Comparison of ENCODE assay signal across 8 mouse cellular contexts in genomic region chr8:124948733-124949111, GRCm38 (mm10). TPM values are rescaled to one million over a fixed set of nuclear protein-coding genes. Genes with fewer than 3 reads are reported as not detected.
DNase-seq lines count a peak whose midpoint lies in the region; ATAC-seq and TF ChIP-seq lines count a peak whose summit lies in the region.

No protein-coding gene starts in this region.

- ATAC-seq in frontal cortex, adult (ENCODE audit: low TSS enrichment) = peak; percentile 46
- ATAC-seq in heart, embryonic 15.5 days (replicated peaks; ENCODE audit: insufficient number of reproducible peaks, insufficient read depth, low FRiP score, low read depth) = peak; percentile 29; the same call in 1 of the 2 replicates
- peak; percentile 24 for ATAC-seq in liver, embryonic 14.5 days (ENCODE audit: insufficient read depth)

- no peaks in the 10 kb centered on the region for H3K27me3 ChIP-seq in thymus, adult 2 months (ENCODE audit: control insufficient read depth, insufficient read depth, low read length)
- no peaks in the 10 kb centered on the region for H3K27me3 ChIP-seq in heart, embryonic 15.5 days
- peaks cover 8% of the 10 kb centered on the region for H3K27me3 ChIP-seq in liver, embryonic 14.5 days (ENCODE audit: control insufficient read depth, insufficient read depth, low read length)

- peak overlapping the region; percentile 66 for H3K4me2 ChIP-seq in heart, embryonic 15.5 days
- peak overlapping the region; percentile 72 for H3K4me2 ChIP-seq in liver, embryonic 14.5 days (ENCODE audit: low read depth)

- H3K4me1 ChIP-seq in thymus, adult 2 months (replicated peaks; ENCODE audit: control insufficient read depth, insufficient read depth, low read length) = peaks cover 30% of the 10 kb centered on the region
- peaks cover 38% of the 10 kb centered on the region for H3K4me1 ChIP-seq in heart, embryonic 15.5 days (replicated peaks)
- H3K4me1 ChIP-seq in liver, embryonic 14.5 days (replicated peaks; ENCODE audit: control insufficient read depth in 2 of 2, insufficient read depth in 2 of 2, low read length in 1 of 2) = peaks cover 0 to 16% of the 10 kb centered on the region in 2 experiments; a peak in 2 of 4 replicates

- TF ChIP-seq EP300 in liver, embryonic 14.5 days (IDR thresholded peaks at IDR 0.05; ENCODE audit: low read depth) = no peak

- DNase-seq in frontal cortex, postnatal 10 days (ENCODE audit: low spot score in 2 of 2) = no peak
- peak; percentile 28 for DNase-seq in thymus, adult 2 months
- DNase-seq in thymus, adult 18-20 months = no peak
- DNase-seq in liver, embryonic 14.5 days (ENCODE audit: low read depth in 3 of 3, low spot score in 3 of 3) = no peak
- peak; percentile 68 for DNase-seq in retina, postnatal 1 day
- no peak for DNase-seq in adrenal gland, postnatal 4 days (ENCODE audit: low spot score in 2 of 2)

- 11% methylated on average over 62 of the region's 62 CpGs for WGBS in thymus, adult 2 months
- 0% methylated on average over 18 of the region's 62 CpGs for WGBS in heart, embryonic 15.5 days
- WGBS in liver, embryonic 14.5 days (ENCODE audit: insufficient replicate concordance) = under 1% methylated on average over 47 of the region's 62 CpGs

- no peaks in the 10 kb centered on the region for H3K36me3 ChIP-seq in thymus, adult 2 months (ENCODE audit: control insufficient read depth, insufficient read depth, low read length)
- no peaks in the 10 kb centered on the region for H3K36me3 ChIP-seq in heart, embryonic 15.5 days
- no peaks in the 10 kb centered on the region for H3K36me3 ChIP-seq in liver, embryonic 14.5 days (replicated peaks; ENCODE audit: control insufficient read depth, insufficient read depth, low read depth)

- TF ChIP-seq POLR2A in thymus, adult 2 months (IDR thresholded peaks at IDR 0.05; ENCODE audit: control insufficient read depth, extremely low read depth, insufficient read depth, low read length, poor library complexity) = no peak

- peak overlapping the region; percentile 88 for H3K4me3 ChIP-seq in thymus, adult 2 months (ENCODE audit: control insufficient read depth, insufficient read depth, low read length)
- peak overlapping the region; percentile 91 for H3K4me3 ChIP-seq in heart, embryonic 15.5 days
- peak overlapping the region; percentile 73 to 74 for H3K4me3 ChIP-seq in liver, embryonic 14.5 days (ENCODE audit: insufficient read depth in 1 of 2, low read depth in 2 of 2, low read length in 2 of 2)

- H3K27ac ChIP-seq in thymus, adult 2 months (ENCODE audit: control insufficient read depth, insufficient read depth, low read length) = peak overlapping the region; percentile 13; the same call in 1 of the 2 replicates
- H3K27ac ChIP-seq in heart, embryonic 15.5 days = peak overlapping the region; percentile 98
- H3K27ac ChIP-seq in liver, embryonic 14.5 days = no peak overlapping the region

- H3K9me3 ChIP-seq in heart, embryonic 15.5 days (replicated peaks) = no peaks in the 10 kb centered on the region
- H3K9me3 ChIP-seq in liver, embryonic 14.5 days (ENCODE audit: control insufficient read depth, low read length) = no peaks in the 10 kb centered on the region

- peak overlapping the region; percentile 97 for H3K9ac ChIP-seq in heart, embryonic 15.5 days
- H3K9ac ChIP-seq in liver, embryonic 14.5 days (replicated peaks) = peak overlapping the region; percentile 77

- no peak for TF ChIP-seq CTCF in thymus, adult 2 months (IDR thresholded peaks at IDR 0.05; ENCODE audit: borderline replicate concordance, control insufficient read depth, extremely low read depth, insufficient read depth, low read length, poor library complexity)
- no peak for TF ChIP-seq CTCF in liver, embryonic 14.5 days (IDR thresholded peaks at IDR 0.05; ENCODE audit: low read depth)

RNA-seq across cellular contexts. Expression of gene Egln1, which starts 0.4 kb away (rescaled TPM):
- polyA plus RNA-seq in thymus, adult 2 months (2012; rRNA removed) = 40.5 and 43.1 TPM in 2 replicates
- polyA plus RNA-seq in heart, embryonic 15.5 days (2015; fragmentation: Nextera tagmentation; extraction: Ambion mirVana) = 16.7 and 18.4 TPM in 2 replicates
- 4.2 and 5.5 TPM in 2 replicates for polyA plus RNA-seq in liver, embryonic 14.5 days (2012; rRNA removed)
- 3.3 and 3.9 TPM in 2 replicates for polyA plus RNA-seq in liver, embryonic 14.5 days (2014; fragmentation: Nextera tagmentation; extraction: Ambion mirVana)
- total RNA-seq in adrenal gland, postnatal 4 days (2021) = 10 to 100 TPM; 45.2 to 47.4 TPM

RNA-seq across cellular contexts. Expression of gene Sprtn, which starts 51.0 kb away (rescaled TPM):
- polyA plus RNA-seq in thymus, adult 2 months (2012; rRNA removed) = 26.8 and 27.6 TPM in 2 replicates
- polyA plus RNA-seq in heart, embryonic 15.5 days (2015; fragmentation: Nextera tagmentation; extraction: Ambion mirVana) = 7.2 and 9.6 TPM in 2 replicates
- 4.8 and 7.0 TPM in 2 replicates for polyA plus RNA-seq in liver, embryonic 14.5 days (2012; rRNA removed)
- 4.9 and 5.0 TPM in 2 replicates for polyA plus RNA-seq in liver, embryonic 14.5 days (2014; fragmentation: Nextera tagmentation; extraction: Ambion mirVana)
- total RNA-seq in adrenal gland, postnatal 4 days (2021) = 10 to 100 TPM; 26.1 to 28.0 TPM

RNA-seq across cellular contexts. Expression of gene Exoc8, which starts 51.2 kb away (rescaled TPM):
- polyA plus RNA-seq in thymus, adult 2 months (2012; rRNA removed) = 12.0 and 15.2 TPM in 2 replicates
- polyA plus RNA-seq in heart, embryonic 15.5 days (2015; fragmentation: Nextera tagmentation; extraction: Ambion mirVana) = 6.5 and 7.6 TPM in 2 replicates
- polyA plus RNA-seq in liver, embryonic 14.5 days (2012; rRNA removed) = 2.6 and 3.7 TPM in 2 replicates
- polyA plus RNA-seq in liver, embryonic 14.5 days (2014; fragmentation: Nextera tagmentation; extraction: Ambion mirVana) = 2.4 and 2.6 TPM in 2 replicates
- 10 to 100 TPM; 17.1 to 19.8 TPM for total RNA-seq in adrenal gland, postnatal 4 days (2021)

Comparison
In these comparisons a context has a peak if more than half of its experiments do, and no peak if none do; other contexts are left out.
1. DNase-seq: peak in thymus, adult 2 months (single experiment) and retina, postnatal 1 day (single experiment); none in frontal cortex, postnatal 10 days (0 of 2), thymus, adult 18-20 months (0 of 2), liver, embryonic 14.5 days (0 of 3) and adrenal gland, postnatal 4 days (0 of 2).
2. Peak in every context shown above with its lines, with median percentiles within 50 percentile points of each other: ATAC-seq and H3K4me3 ChIP-seq.